In the genomic region with DNA sequence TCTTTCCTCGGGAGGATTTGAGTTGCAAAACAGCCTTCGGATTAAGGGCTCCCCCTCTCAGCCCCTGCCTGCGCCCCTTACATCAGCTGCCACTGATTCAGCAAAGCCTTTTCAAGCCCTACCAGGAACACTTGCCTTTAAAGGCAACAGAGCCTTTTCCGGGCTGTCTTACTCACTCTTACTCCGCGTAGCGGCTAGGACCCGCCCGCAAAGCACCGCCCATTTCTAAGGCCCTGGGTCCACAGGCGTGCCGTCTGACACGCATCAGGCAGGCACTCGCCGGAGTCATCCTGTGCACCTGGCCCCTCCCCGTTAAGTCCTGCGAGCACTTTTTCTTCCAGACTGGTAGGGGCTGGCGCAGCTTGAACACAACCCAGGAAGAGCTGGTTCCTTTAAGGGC, we compare ENCODE assay signal across 8 mouse cellular contexts. TPM values are rescaled to one million over a fixed set of nuclear protein-coding genes. Genes with fewer than 3 reads are reported as not detected.
A peak's percentile ranks its signal among the peaks of the same experiment; 100 is the strongest.
DNase-seq lines count a peak whose midpoint lies in the region; ATAC-seq and TF ChIP-seq lines count a peak whose summit lies in the region.

No protein-coding gene starts in this region.

- peak overlapping the region; percentile 64 for H3K4me2 ChIP-seq in intestine, postnatal 0 days (replicated peaks; ENCODE audit: low read depth)
- peak overlapping the region; percentile 75 for H3K4me2 ChIP-seq in liver, embryonic 12.5 days
- H3K4me2 ChIP-seq in stomach, embryonic 14.5 days (replicated peaks; ENCODE audit: low read depth, low read length), result peak overlapping the region; percentile 52

- TF ChIP-seq POLR2A in cerebellum, adult 2 months (IDR thresholded peaks at IDR 0.05; ENCODE audit: borderline replicate concordance, insufficient read depth, low read length), result no peak

- no peaks in the 10 kb centered on the region for H3K9me3 ChIP-seq in intestine, postnatal 0 days (ENCODE audit: control insufficient read depth)
- H3K9me3 ChIP-seq in liver, embryonic 12.5 days (replicated peaks), result no peaks in the 10 kb centered on the region
- H3K9me3 ChIP-seq in stomach, embryonic 14.5 days (ENCODE audit: control insufficient read depth, low read depth, low read length), result no peaks in the 10 kb centered on the region

- peak; percentile 55 for ATAC-seq in granulocyte monocyte progenitor cell, adult 5-6 weeks (replicated peaks; ENCODE audit: poor library complexity, severe bottlenecking)
- peak; percentile 75 for ATAC-seq in intestine, postnatal 0 days
- peak; percentile 79 for ATAC-seq in liver, embryonic 12.5 days
- ATAC-seq in stomach, embryonic 14.5 days (ENCODE audit: insufficient number of reproducible peaks, insufficient read depth, low FRiP score, low read depth), result peak; percentile 83

- H3K9ac ChIP-seq in intestine, postnatal 0 days (ENCODE audit: low read depth, low read length), result peak overlapping the region; percentile 57
- peak overlapping the region; percentile 97 for H3K9ac ChIP-seq in liver, embryonic 12.5 days
- H3K9ac ChIP-seq in stomach, embryonic 14.5 days (replicated peaks; ENCODE audit: low read depth, low read length), result peak overlapping the region; percentile 21; the same call in 1 of the 2 replicates

- TF ChIP-seq CTCF in cerebellum, adult 2 months (IDR thresholded peaks at IDR 0.05; ENCODE audit: borderline replicate concordance, insufficient read depth, low read depth, low read length), result no peak
- TF ChIP-seq CTCF in intestine, postnatal 0 days (IDR thresholded peaks at IDR 0.05; ENCODE audit: low read depth), result no peak

- H3K4me3 ChIP-seq in cerebellum, adult 2 months (replicated peaks; ENCODE audit: insufficient read depth, low read depth, low read length), result peak overlapping the region; percentile 37
- peak overlapping the region; percentile 27 for H3K4me3 ChIP-seq in intestine, postnatal 0 days (ENCODE audit: low read depth, low read length)
- peak overlapping the region; percentile 52 for H3K4me3 ChIP-seq in liver, embryonic 12.5 days
- peak overlapping the region; percentile 23 for H3K4me3 ChIP-seq in stomach, embryonic 14.5 days (ENCODE audit: low read depth, low read length)

- no peaks in the 10 kb centered on the region for H3K36me3 ChIP-seq in intestine, postnatal 0 days (ENCODE audit: control insufficient read depth, insufficient read depth)
- peaks cover 14% of the 10 kb centered on the region for H3K36me3 ChIP-seq in liver, embryonic 12.5 days
- no peaks in the 10 kb centered on the region for H3K36me3 ChIP-seq in stomach, embryonic 14.5 days (ENCODE audit: control insufficient read depth, insufficient read depth, low read length)

- no peaks in the 10 kb centered on the region for H3K4me1 ChIP-seq in cerebellum, adult 2 months (ENCODE audit: control insufficient read depth, insufficient read depth, low read length)
- peaks cover 9% of the 10 kb centered on the region; the same call in 1 of the 2 replicates for H3K4me1 ChIP-seq in intestine, postnatal 0 days (replicated peaks; ENCODE audit: control insufficient read depth, insufficient read depth, low read length)
- peaks cover 68% of the 10 kb centered on the region for H3K4me1 ChIP-seq in liver, embryonic 12.5 days
- H3K4me1 ChIP-seq in stomach, embryonic 14.5 days (ENCODE audit: control insufficient read depth, insufficient read depth, low read length), result peaks cover 20% of the 10 kb centered on the region

- H3K27ac ChIP-seq in cerebellum, adult 2 months (ENCODE audit: insufficient read depth, low read length), result no peak overlapping the region
- H3K27ac ChIP-seq in intestine, postnatal 0 days (ENCODE audit: low read depth, low read length), result peak overlapping the region; percentile 60
- H3K27ac ChIP-seq in liver, embryonic 12.5 days, result peak overlapping the region; percentile 98
- H3K27ac ChIP-seq in stomach, embryonic 14.5 days (ENCODE audit: low read length), result peak overlapping the region; percentile 80

- DNase-seq in cerebellum, adult 2 months, result peak; percentile 40 to 51
- DNase-seq in cerebellum, adult 11 months, result no peak
- DNase-seq in embryo, embryonic 10 days (ENCODE audit: low spot score), result peak; percentile 89
- peak; percentile 93 for DNase-seq in naive thymus-derived CD4-positive, alpha-beta T cell, adult 2 months (ENCODE audit: low read depth)

- under 1% methylated on average over 18 of the region's 18 CpGs for WGBS in cerebellum, adult 2 months
- 0% methylated on average over 18 of the region's 18 CpGs for WGBS in intestine, postnatal 0 days
- WGBS in liver, embryonic 12.5 days (ENCODE audit: insufficient replicate concordance), result under 1% methylated on average over 18 of the region's 18 CpGs
- under 1% methylated on average over 18 of the region's 18 CpGs for WGBS in stomach, embryonic 14.5 days

- H3K27me3 ChIP-seq in cerebellum, adult 2 months (ENCODE audit: control insufficient read depth, insufficient read depth, low read length), result no peaks in the 10 kb centered on the region
- H3K27me3 ChIP-seq in intestine, postnatal 0 days (replicated peaks; ENCODE audit: control insufficient read depth, insufficient read depth, low read length), result no peaks in the 10 kb centered on the region
- no peaks in the 10 kb centered on the region for H3K27me3 ChIP-seq in liver, embryonic 12.5 days (replicated peaks)
- no peaks in the 10 kb centered on the region for H3K27me3 ChIP-seq in stomach, embryonic 14.5 days (ENCODE audit: control insufficient read depth, insufficient read depth, low read length)

RNA-seq across cellular contexts. Expression of a gene that starts 2.8 kb away (rescaled TPM):
- polyA plus RNA-seq in cerebellum, adult 2 months (2012; rRNA removed), result 121 and 125 TPM in 2 replicates
- 9.0 and 10.2 TPM in 2 replicates for total RNA-seq in granulocyte monocyte progenitor cell, adult 5-6 weeks (2014; fragmentation: Nextera tagmentation)
- 6.5 and 12.4 TPM in 2 replicates for total RNA-seq in granulocyte monocyte progenitor cell, adult 5-6 weeks (2017)
- 18.1 and 19.0 TPM in 2 replicates for polyA plus RNA-seq in intestine, postnatal 0 days (2015; fragmentation: Nextera tagmentation; extraction: Ambion mirVana)
- polyA plus RNA-seq in liver, embryonic 12.5 days (2016; fragmentation: Nextera tagmentation; extraction: Ambion mirVana), result 309 TPM in 2 replicates
- 120 and 139 TPM in 2 replicates for polyA plus RNA-seq in stomach, embryonic 14.5 days (2014; fragmentation: Nextera tagmentation; extraction: Ambion mirVana)

Comparison
In these comparisons a context has a peak if more than half of its experiments do, and no peak if none do; other contexts are left out.
1. H3K9ac ChIP-seq: peak in every context shown above with its lines; median percentile 97 in liver, embryonic 12.5 days; 57 in intestine, postnatal 0 days; 21 in stomach, embryonic 14.5 days.